Mouse (Mus musculus): ENCODE measurements around the gene Gm38394. TPM values are rescaled to one million over a fixed set of nuclear protein-coding genes. Genes with fewer than 3 reads are reported as not detected.
A peak's percentile ranks its signal among the peaks of the same experiment; 100 is the strongest.

Gm38394 gene
- polyA plus RNA-seq, 1 experiment from 2014 or later = 1.3 TPM

DNA sequence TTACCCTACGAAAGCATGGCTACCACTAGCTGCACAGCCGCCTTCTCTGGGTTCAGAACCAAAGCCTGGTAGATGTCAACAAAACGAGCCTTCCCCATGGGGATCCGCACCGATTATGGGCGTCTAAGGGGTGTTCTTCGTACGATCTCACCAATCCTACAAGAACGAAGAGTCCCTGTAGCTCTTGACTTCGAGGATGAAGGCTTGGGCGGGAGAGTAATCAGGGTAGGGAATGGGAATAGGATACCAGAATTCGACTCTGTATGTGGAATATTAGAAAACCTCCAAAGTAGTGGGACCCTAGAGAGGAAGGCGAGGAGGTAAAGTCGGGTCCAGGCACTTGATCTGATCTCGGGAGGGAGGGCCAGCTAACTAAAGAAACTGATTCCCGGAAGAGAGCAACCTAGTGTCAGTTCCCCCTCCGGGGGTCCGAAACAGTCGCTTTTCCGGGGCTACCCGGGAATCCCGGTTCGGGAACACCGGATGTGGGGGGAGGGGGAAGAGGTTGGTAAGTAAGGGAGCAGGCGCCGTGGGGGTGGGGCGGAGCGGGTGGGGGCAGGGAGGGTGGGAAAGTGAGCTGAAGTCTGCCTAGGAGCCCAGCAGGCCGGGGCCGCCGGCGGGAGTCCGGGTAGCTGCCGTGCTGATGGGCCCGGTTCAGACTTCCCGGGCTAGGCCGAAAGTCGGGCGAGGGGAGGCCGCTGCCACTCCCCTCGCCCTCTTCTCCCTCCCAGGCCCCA lies 484 bp downstream of the Gm38394 start, which contains the start of gene Zbed6:
Gene Zbed6 (minus strand): TSS at position 420 of the 737 bp plus-strand sequence.
- Histone ChIP-seq H3K9me3 (ENCODE audit: low read length) (no peaks in the 10 kb centered on the region), H3K27me3 (ENCODE audit: insufficient read depth, low read length) (no peaks in the 10 kb centered on the region), H3K4me1 (ENCODE audit: insufficient read depth) (peaks cover 34% of the 10 kb centered on the region), H3K9ac (replicated peaks) (peak within 1 kb of the TSS; percentile 92), H3K36me3 (replicated peaks; ENCODE audit: insufficient read depth, low read length) (peaks cover 32% of the 10 kb centered on the region), H3K4me2 (ENCODE audit: low read depth, low read length) (peak within 1 kb of the TSS; percentile 93), H3K4me3 (ENCODE audit: low read depth, low read length) (peak within 1 kb of the TSS; percentile 92), H3K27ac (ENCODE audit: low read depth) (peak within 1 kb of the TSS; percentile 96)
- TF ChIP-seq CTCF (IDR thresholded peaks at IDR 0.05; ENCODE audit: low read depth) = no peak
- TF ChIP-seq EP300 (IDR thresholded peaks at IDR 0.05; ENCODE audit: low read depth) = no peak
- ATAC-seq = peak; percentile 77
- DNase-seq = peak; percentile 84
- under 1% methylated on average over 41 of the region's 41 CpGs for WGBS (ENCODE audit: insufficient replicate concordance)

DNA sequence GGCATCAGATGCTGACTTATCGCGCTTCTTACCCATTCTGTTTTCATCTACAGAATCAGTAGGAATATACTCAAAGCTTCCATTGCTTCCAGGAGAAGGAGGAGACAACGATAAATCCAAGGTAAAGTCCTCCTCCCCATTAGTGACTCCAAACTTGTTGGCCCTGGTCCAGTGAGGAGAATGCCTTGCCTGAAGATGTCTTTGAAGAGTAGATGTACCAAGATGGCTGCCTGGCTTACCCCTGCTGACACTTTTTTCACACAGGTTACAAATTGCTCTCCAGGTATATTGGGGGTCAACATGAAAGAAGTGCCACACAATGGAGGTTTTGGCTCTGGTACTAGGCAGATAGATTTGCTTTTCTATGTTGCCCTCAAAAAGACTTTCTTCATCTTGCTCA lies 2.2 kb downstream of the Gm38394 start:
- no peaks in the 10 kb centered on the region for H3K27me3 ChIP-seq (ENCODE audit: insufficient read depth, low read length)
- ATAC-seq (no peak), DNase-seq (no peak)
- H3K36me3 ChIP-seq (replicated peaks; ENCODE audit: insufficient read depth, low read length) = peaks cover 36% of the 10 kb centered on the region
- 87% methylated on average over 3 of the region's 3 CpGs for WGBS (ENCODE audit: insufficient replicate concordance)
- no peak overlapping the region for H3K27ac ChIP-seq (ENCODE audit: low read depth)
- TF ChIP-seq EP300 (IDR thresholded peaks at IDR 0.05; ENCODE audit: low read depth) (no peak), CTCF (IDR thresholded peaks at IDR 0.05; ENCODE audit: low read depth) (no peak)
- no peak overlapping the region for H3K9ac ChIP-seq (replicated peaks)
- H3K4me2 ChIP-seq (ENCODE audit: low read depth, low read length) = peak overlapping the region; percentile 93
- no peaks in the 10 kb centered on the region for H3K9me3 ChIP-seq (ENCODE audit: low read length)
- no peak overlapping the region for H3K4me3 ChIP-seq (ENCODE audit: low read depth, low read length)
- peaks cover 32% of the 10 kb centered on the region for H3K4me1 ChIP-seq (ENCODE audit: insufficient read depth)

DNA sequence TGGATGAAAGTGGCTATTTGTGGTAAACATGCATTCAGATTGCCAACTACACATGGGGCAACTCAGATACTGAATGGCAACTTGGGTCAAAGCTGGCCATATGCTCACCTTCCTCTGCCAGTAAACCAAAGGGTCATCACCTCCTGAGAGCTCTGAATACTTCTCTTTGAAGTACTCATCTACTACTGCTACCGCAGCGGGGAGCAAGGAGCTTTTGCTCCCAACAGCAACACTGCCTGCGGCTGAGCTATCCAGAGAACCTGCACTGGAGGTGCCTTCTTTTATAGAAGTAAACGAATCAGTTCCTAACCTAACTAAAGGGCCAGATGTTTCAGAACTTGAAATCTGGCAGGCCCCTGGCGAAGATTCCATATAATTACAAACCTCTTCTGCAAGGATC lies 4.3 kb downstream of the Gm38394 start:
- DNase-seq (no peak), ATAC-seq (no peak)
- H3K9me3 ChIP-seq (ENCODE audit: low read length) = no peaks in the 10 kb centered on the region
- 80% methylated on average over 5 of the region's 5 CpGs for WGBS (ENCODE audit: insufficient replicate concordance)
- H3K27ac ChIP-seq (ENCODE audit: low read depth) = no peak overlapping the region
- TF ChIP-seq CTCF (IDR thresholded peaks at IDR 0.05; ENCODE audit: low read depth) (no peak), EP300 (IDR thresholded peaks at IDR 0.05; ENCODE audit: low read depth) (no peak)
- H3K9ac ChIP-seq (replicated peaks) = no peak overlapping the region
- 0 out of 2 replicates have a peak overlapping the region, but pooled peaks have one; percentile 9 for H3K4me2 ChIP-seq (ENCODE audit: low read depth, low read length)
- no peak overlapping the region for H3K4me3 ChIP-seq (ENCODE audit: low read depth, low read length)
- peaks cover 39% of the 10 kb centered on the region for H3K36me3 ChIP-seq (replicated peaks; ENCODE audit: insufficient read depth, low read length)
- H3K27me3 ChIP-seq (ENCODE audit: insufficient read depth, low read length) = no peaks in the 10 kb centered on the region
- H3K4me1 ChIP-seq (ENCODE audit: insufficient read depth) = peaks cover 32% of the 10 kb centered on the region

DNA sequence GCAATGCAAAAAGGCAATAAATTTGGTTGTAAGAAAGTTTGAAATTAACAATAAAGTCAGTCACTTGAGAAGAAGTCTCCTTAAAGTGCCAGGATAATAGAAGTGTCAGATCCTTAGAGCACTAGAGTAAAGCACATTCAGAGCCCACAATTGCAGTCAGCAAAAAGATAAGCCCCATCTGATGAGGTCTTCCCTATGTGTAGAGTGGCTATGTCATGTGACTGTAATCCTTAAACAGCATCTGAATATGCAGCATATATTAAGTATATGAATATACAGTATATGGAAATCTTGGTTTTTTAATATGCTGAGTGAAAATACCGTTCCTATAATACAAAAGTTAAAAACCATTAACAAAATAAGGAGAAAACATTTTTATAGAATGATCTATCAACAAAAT lies 8.1 kb downstream of the Gm38394 start:
- TF ChIP-seq EP300 (IDR thresholded peaks at IDR 0.05; ENCODE audit: low read depth) = no peak
- no peak for TF ChIP-seq CTCF (IDR thresholded peaks at IDR 0.05; ENCODE audit: low read depth)
- Histone ChIP-seq H3K27me3 (ENCODE audit: insufficient read depth, low read length) (no peaks in the 10 kb centered on the region), H3K27ac (ENCODE audit: low read depth) (no peak overlapping the region), H3K9me3 (ENCODE audit: low read length) (no peaks in the 10 kb centered on the region), H3K4me3 (ENCODE audit: low read depth, low read length) (no peak overlapping the region), H3K4me2 (ENCODE audit: low read depth, low read length) (no peak overlapping the region), H3K36me3 (replicated peaks; ENCODE audit: insufficient read depth, low read length) (peaks cover 28% of the 10 kb centered on the region), H3K4me1 (ENCODE audit: insufficient read depth) (peaks cover 15% of the 10 kb centered on the region), H3K9ac (replicated peaks) (no peak overlapping the region)
- DNase-seq (no peak), ATAC-seq (no peak)
- 90% methylated on average over 1 of the region's 1 CpGs for WGBS (ENCODE audit: insufficient replicate concordance)

DNA sequence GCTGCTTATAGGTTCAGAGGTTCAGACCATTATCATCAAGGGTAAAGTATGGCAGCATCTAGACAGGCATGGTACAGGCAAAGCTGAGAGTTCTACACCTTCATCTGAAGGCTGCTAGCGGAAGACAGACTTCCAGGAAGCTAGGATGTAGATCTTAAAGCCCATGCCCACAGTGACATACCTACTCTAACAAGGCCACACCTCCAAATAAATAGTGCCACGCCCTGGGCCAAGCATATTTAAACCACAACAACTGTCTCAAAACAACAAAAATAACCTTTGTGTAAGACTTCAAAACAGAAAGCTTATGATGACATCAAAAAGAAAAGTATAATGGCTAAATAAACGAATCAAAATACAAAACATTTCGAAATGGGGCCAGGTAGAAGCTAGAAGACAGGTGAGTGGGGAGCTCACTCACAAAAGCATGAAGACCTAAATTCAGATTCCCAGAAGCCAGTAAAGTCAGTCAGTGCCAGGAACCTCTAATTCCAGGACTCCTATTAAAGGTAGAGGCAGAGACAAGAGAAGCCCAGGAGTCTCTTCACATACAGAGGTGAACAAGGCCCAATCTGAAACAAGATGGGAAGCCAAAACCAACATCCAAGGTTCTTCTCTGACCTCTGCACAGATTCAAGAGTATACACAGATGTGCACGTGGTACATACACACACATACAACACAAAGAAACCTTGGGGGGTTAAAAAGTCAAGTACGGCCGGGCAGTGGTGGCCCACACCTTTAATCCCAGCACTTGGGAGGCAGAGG lies 10.6 kb downstream of the Gm38394 start:
- no peaks in the 10 kb centered on the region for H3K27me3 ChIP-seq (ENCODE audit: insufficient read depth, low read length)
- no peak for ATAC-seq
- no peak overlapping the region for H3K27ac ChIP-seq (ENCODE audit: low read depth)
- no peak overlapping the region for H3K4me3 ChIP-seq (ENCODE audit: low read depth, low read length)
- H3K4me2 ChIP-seq (ENCODE audit: low read depth, low read length) = no peak overlapping the region
- 82% methylated on average over 7 of the region's 7 CpGs for WGBS (ENCODE audit: insufficient replicate concordance)
- TF ChIP-seq CTCF (IDR thresholded peaks at IDR 0.05; ENCODE audit: low read depth) = no peak
- TF ChIP-seq EP300 (IDR thresholded peaks at IDR 0.05; ENCODE audit: low read depth) = no peak
- peaks cover 2% of the 10 kb centered on the region; the same call in 1 of the 2 replicates for H3K4me1 ChIP-seq (ENCODE audit: insufficient read depth)
- peaks cover 38% of the 10 kb centered on the region for H3K36me3 ChIP-seq (replicated peaks; ENCODE audit: insufficient read depth, low read length)
- no peak for DNase-seq
- H3K9me3 ChIP-seq (ENCODE audit: low read length) = no peaks in the 10 kb centered on the region
- H3K9ac ChIP-seq (replicated peaks) = no peak overlapping the region

DNA sequence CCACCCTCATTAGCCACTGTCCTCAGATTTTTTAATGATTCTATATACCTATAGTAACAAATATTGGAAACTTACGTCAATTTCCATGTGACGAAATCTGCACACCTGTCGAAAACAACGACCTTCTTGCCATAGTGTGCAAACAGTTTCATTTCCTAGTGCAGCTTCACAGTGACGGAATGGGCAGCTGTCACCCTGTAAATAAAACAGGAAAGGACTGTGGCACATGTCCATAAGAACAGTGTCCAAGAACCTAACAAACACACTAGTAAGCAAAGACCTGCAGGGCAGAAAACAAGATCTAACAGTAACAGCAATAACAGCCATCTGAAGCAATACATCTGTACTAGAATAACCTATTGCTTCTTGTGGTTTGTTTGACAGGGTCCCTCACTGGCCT lies 15.5 kb downstream of the Gm38394 start:
- Histone ChIP-seq H3K27me3 (ENCODE audit: insufficient read depth, low read length) (no peaks in the 10 kb centered on the region), H3K4me1 (ENCODE audit: insufficient read depth) (no peaks in the 10 kb centered on the region; the same call in 1 of the 2 replicates)
- WGBS (ENCODE audit: insufficient replicate concordance) = 65% methylated on average over 5 of the region's 5 CpGs

More for the DNA sequence above, 15.5 kb downstream of the Gm38394 start:
- Histone ChIP-seq H3K27ac (ENCODE audit: low read depth) (no peak overlapping the region), H3K9ac (replicated peaks) (no peak overlapping the region), H3K9me3 (ENCODE audit: low read length) (no peaks in the 10 kb centered on the region), H3K4me2 (ENCODE audit: low read depth, low read length) (no peak overlapping the region), H3K4me3 (ENCODE audit: low read depth, low read length) (no peak overlapping the region), H3K36me3 (replicated peaks; ENCODE audit: insufficient read depth, low read length) (peaks cover 71% of the 10 kb centered on the region)
- TF ChIP-seq EP300 (IDR thresholded peaks at IDR 0.05; ENCODE audit: low read depth) = no peak
- TF ChIP-seq CTCF (IDR thresholded peaks at IDR 0.05; ENCODE audit: low read depth) = no peak
- peak; percentile 61 for ATAC-seq
- DNase-seq = no peak
